Mouse (Mus musculus) liver (tissue): ENCODE data around the gene Olfr547.
"Not testable (repeated sequence)": the region's sequence is repeated elsewhere in the genome, so short reads cannot be mapped to it uniquely, and the experiment has no call there.

Experiments
- DNase-seq: peaks from one replicate; pipeline ENCODE4 v3.0.0-alpha.2; 2020; ENCODE audit warnings: mixed read lengths

The Olfr547 gene

GRCm38 (mm10) chr7:102534449-102534848 is at the start of gene Olfr547:
Gene Olfr547 (plus strand): TSS chr7:102534749.
- DNase-seq = no peak

GRCm38 (mm10) chr7:102484766-102485165 is 49.8 kb upstream of the Olfr547 start:
- DNase-seq = not testable (repeated sequence)

- DNase-seq = peak; percentile 36
These were observed 48.4 kb upstream of the Olfr547 start for GRCm38 (mm10) chr7:102486105-102486504.

DNA sequence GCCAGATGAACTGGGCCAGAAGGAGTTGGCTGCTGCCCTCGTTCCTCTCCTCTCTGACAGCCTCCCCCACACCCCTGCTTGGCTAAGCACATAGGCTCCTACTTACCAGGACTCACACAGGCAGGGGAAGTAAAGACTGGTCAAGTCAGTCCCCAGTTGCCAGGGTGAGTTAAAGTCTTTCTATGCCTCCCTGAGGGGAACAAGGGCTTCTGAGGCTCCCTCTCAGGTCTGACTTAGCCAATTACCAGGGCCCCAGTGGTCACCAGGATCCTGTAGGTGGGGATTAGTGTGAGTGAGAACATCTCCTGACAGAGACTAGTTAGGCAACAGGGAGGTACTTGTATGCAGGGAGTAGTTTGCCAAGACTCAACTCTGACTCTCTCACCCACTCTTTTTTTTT is 46.4 kb upstream of the Olfr547 start, which contains the start of gene Olfr544:
Gene Olfr544, minus strand, starts transcription at position 153 of the 400 bp plus-strand sequence.
- DNase-seq = no peak

- DNase-seq = not testable (repeated sequence)
These were observed 40.1 kb upstream of the Olfr547 start for GRCm38 (mm10) chr7:102494416-102494815.

DNA sequence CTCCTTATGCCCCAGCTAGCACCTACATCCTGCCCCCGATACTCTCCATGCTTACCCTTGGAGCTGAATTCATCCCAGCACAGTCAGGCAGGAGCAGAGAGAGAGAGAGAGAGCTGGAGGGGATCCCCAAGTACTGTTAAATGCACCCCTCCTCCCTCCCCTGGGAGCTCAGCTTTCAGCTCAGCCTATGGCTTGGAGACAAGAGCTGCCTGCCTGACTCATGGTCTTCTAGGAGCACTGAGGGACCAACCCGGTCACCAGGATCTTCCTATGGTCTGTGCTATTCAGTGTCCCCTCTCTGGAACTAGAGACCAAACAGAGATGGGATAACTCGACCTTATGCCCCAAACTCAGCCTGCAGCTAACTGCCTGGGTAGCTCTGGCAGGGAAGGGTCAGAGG is 35.1 kb upstream of the Olfr547 start, which contains the start of gene Olfr545:
Gene Olfr545, minus strand, starts transcription at position 101 of the 400 bp plus-strand sequence.
- no peak for DNase-seq

- no peak for DNase-seq
These were observed 32.6 kb upstream of the Olfr547 start for GRCm38 (mm10) chr7:102501986-102502385.

DNA sequence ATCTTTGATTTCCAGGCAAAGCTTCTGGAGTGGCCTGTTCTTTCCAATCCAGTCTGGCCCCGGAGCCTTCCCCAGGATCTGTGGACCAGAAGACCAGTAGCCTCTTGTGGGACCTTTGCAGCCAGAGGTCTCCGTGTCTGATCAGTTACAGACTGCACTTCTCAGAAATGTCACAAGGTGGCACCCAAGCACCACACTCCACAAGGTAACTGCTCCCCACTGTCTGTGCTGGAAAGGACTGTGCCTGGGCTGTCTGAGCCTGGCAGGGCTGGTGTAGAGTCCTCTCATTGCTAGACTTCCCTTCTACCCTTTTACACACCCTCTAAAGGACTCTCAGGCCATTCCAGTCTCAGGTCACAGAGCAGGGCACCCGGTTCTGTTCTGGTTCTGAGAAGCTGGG is 27.7 kb upstream of the Olfr547 start:
- DNase-seq = peak; percentile 67

GRCm38 (mm10) chr7:102508066-102508465 is 26.5 kb upstream of the Olfr547 start:
- DNase-seq = no peak

DNA sequence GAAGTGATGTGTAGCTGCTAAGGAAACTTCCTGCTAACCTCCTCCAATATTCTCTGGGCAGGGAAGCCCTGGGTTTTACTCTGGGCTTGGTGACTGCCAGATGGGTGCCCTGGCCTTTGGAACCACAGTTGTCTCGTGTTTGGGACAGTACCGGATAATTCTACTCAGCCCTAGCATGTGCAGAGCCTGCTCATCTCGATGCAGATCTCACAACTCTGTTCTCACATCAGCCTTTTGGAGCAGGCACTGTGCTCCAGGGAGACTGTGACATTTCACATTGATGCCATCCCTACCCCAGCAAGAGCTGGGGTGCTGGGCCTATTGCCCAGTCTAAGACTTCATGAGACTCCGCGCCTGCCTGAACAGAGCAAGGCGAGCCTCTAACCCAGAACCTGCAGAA is 25.9 kb upstream of the Olfr547 start:
- DNase-seq = no peak

GRCm38 (mm10) chr7:102509726-102510125 is 24.8 kb upstream of the Olfr547 start:
- DNase-seq = no peak

DNA sequence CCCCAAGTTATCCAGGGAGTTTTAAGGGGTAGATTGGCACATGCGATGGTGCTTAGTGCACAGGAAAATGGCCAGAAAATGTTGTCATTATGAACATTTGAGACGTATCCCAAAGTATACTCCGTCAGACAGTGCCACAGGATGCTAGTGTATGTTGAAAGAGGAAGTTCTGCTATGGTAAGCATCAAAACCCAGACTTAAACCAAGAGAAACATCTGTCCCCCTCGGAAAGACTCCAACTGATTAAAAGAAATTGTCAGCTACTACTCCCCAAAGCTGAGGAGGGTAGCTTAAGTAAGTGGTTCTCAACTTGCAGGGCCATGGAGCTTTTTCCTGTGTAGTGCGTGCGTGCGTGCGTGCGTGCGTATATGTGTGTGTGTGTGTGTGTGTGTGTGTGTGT is 22.6 kb upstream of the Olfr547 start:
- no peak for DNase-seq

- peak; percentile 84 for DNase-seq
These were observed 21.6 kb upstream of the Olfr547 start for GRCm38 (mm10) chr7:102512814-102513435.

DNA sequence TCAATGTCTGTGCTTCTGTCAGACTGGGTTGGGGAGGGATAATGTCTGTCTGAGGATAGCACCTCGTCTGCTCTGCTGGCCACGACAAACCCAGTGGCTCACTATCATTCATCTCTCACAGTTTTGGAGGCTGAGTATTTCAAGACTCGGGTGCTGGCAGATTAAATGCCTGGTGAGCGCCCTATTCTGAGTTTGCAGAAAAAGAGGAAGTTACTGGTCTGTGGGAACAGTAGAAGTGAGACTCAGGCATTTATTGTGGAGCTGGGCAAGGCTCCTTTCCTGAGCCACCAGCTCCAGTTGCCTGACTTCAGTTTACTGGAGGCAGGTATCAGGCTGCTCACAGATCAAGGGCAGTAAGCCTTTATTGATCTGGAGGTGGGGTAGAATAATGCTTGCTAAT is 20.4 kb upstream of the Olfr547 start:
- no peak for DNase-seq

GRCm38 (mm10) chr7:102516261-102517050 is 18.1 kb upstream of the Olfr547 start:
- no peak for DNase-seq

GRCm38 (mm10) chr7:102517051-102517335 is 17.6 kb upstream of the Olfr547 start:
- DNase-seq = no peak

DNA sequence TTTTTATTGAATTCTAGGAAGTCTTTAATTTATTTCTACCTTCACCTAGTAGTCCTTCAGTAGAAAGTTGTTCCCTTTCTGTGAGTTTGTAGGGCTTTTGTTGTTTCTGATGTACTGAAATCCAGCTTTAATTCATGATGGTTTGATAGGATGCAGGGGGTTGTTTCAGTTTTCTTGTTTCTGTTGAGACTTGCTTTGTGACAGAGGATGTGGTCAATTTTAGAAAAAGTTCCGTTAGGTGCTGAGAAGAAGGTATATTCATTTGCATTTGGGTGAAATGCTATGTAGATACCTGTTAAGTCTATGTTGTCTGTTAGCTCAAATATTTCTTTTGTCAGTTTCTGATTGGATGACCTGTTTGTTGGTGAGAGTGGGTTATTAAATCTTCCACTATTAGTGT is 5.5 kb upstream of the Olfr547 start:
- no peak for DNase-seq

- DNase-seq = no peak
These were observed 6.0 kb downstream of the Olfr547 start, which contains the start of gene Olfr548-ps1 for GRCm38 (mm10) chr7:102540596-102540995. Gene Olfr548-ps1 (plus strand): TSS chr7:102540896.

DNA sequence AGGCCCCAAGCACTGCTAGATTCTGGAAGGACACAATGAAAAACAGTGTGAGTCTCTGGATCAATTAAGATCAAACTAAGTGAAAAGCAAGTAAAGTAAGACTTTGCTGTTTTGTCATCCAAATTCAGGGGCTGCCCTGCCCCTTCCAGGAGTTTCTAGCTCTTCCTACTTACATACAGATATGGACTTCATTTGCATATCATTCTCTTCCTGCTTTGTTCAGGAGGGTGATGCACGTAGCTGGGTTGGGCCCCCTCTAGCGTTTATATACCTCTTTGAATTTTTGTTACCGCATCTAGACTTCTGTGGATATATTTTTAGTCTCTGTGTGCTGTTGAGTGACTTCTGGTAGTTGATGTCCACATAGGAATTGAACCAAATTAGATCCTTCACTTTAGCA is 6.7 kb downstream of the Olfr547 start:
- no peak for DNase-seq

- DNase-seq = no peak
These were observed 15.0 kb downstream of the Olfr547 start, which contains the start of gene Olfr549 for GRCm38 (mm10) chr7:102549570-102549969. Gene Olfr549 (plus strand): TSS chr7:102549870.

DNA sequence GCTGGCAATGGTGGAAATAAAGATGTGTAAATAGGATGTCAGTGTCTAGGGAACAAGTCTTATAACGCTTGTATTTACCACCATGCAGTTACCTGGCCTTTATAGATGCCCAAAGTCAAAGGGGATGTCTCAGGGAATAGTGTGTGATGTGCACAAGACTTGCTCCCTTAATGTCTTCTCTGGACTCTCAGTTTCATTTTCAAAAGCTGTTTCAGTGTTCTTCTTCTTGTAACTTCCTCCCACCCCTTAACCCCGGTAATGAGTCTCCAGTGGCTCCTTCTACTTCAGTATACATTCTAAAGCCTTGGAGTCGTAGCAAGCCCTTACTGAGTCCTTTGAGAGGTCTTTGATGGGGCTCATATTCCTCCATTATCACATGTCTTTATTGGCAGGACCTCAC is 18.7 kb downstream of the Olfr547 start:
- no peak for DNase-seq

- peak; percentile 86 for DNase-seq
These were observed 30.7 kb downstream of the Olfr547 start, which contains the start of gene Trim21 for GRCm38 (mm10) chr7:102564999-102565997. Gene Trim21 (minus strand): TSS chr7:102565486.

GRCm38 (mm10) chr7:102566219-102566618 is 31.7 kb downstream of the Olfr547 start:
- DNase-seq = no peak
